Mouse (Mus musculus): ENCODE measurements around the gene Aire.

Gene Aire

DNA sequence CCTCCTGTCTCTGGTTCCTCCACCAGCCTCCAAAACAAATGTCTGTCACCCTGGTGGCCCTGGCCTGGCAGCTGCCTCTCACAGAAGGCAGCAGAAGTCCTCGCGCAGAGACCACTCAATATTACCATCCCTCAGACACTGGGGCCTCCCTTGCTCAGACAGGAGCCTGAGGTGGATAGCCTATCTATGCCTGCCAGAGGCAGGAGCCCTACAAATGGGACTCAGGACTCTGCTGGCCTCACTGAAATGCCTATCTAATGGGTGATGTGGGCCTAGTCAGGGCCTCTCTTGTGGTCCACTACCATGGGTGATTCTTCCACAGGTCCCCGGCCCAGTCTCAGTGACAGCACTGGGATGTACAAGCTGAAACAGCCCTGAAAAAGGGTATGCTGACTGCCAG lies 35.2 kb downstream of the Aire start:
- no peak for DNase-seq (ENCODE audit: low spot score)

DNA sequence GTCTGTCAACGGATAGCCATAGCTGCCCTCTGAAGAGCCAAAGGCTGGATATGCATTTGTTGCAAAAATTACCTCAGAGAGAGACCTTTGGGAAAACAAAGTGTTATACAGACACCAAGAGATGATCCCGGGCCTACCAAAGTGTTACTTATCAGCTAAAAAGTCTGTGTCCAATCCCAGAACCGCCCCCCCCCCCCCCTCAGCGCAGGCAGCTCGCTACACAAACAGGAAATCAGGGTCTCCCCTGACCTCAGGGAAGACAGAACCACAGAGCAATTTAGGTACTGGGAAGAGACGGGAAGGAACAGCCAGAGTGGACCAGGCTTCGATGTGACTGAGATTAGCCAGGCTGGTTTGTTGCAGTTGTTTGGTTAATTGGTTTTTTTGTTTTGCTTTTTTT lies 36.2 kb downstream of the Aire start:
- DNase-seq (ENCODE audit: low spot score): no peak

DNA sequence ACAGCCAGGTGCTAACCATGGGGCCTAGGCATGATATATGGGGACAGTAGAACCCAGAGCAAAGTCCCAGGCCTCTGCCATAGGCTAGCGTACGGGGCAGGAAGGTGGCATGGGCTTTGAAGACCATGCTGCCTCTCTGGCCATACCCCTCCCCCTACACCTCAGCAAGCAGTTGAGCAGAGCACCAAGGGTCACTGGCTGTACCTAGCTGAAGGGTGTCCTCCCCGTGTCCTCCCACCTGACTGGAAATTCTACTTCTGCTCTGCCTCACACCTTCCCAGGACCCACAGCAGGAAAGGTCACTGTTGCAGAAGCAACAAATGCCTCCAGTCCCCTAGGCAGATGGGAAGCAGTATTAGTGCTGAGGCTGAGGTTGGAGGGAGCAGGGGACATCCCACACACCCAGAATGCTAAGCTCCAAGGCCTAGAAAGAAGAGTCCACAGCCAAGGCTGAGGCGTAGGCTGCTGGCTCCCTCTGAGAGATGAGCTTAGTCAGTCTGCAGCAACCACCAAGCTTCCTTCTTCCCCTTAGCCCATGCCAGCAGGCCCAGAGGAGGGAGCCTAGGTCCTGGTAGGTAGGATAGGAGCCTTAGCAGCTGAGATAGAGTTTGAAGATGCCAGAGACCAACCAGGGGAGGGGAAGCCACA lies 37.5 kb downstream of the Aire start:
- DNase-seq (ENCODE audit: low spot score): no peak

GRCm38 (mm10) chr10:78004479-78005100 lies 38.8 kb downstream of the Aire start:
- no peak for DNase-seq (ENCODE audit: low spot score)

GRCm38 (mm10) chr10:78002316-78002715 lies 41.1 kb downstream of the Aire start:
- no peak for DNase-seq (ENCODE audit: low spot score)

DNA sequence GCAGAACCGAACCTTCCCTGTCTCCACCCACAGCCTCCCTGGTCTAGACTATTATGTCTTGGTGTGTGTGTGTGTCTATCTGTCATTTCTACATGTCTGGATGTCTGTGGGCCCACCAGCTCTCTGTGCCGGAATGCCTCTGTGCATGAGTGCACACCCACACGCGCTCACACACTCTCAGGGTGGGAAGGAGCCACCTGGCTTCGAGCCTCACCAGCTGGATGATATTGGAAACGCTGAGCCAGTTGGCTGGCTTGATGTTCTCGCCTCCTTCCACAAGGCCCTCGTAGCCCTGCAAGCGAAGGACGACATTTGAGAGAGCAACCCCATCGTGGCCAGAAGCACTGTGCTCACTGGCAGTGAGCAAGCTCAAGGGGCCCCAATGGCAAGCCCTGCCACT lies 41.6 kb downstream of the Aire start:
- DNase-seq (ENCODE audit: low spot score): no peak

DNA sequence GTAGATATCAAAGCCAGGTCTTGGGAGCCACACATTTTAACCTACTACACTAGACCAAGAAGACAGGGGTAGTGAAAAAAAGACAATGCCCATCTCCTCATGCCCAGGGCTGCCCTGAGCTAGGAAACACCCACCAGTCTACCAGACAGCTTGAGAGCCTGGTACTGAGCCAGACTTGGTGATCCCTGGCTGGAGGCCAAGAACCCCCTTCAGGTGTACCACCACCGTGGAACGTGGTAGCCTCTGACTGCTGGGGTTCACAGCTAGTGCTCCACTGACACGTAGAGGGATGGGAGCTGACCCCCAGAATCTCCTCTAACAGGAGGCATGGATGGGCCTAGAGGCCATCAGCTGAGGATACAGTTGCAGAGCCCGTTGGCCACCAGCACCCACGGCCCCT lies 43.2 kb downstream of the Aire start:
- DNase-seq (ENCODE audit: low spot score): no peak

GRCm38 (mm10) chr10:77995639-77996038 lies 47.8 kb downstream of the Aire start:
- DNase-seq (ENCODE audit: low spot score): no peak

- DNase-seq (ENCODE audit: low spot score): no peak
Observed at GRCm38 (mm10) chr10:77985775-77986174, 57.6 kb downstream of the Aire start.

- DNase-seq (ENCODE audit: low spot score): peak; percentile 63
Observed at GRCm38 (mm10) chr10:77984660-77985059, 58.8 kb downstream of the Aire start.
